Mouse (Mus musculus): Measurements from ENCODE around the gene Cort. TPM values are rescaled to one million over a fixed set of nuclear protein-coding genes. Genes with fewer than 3 reads are reported as not detected.

The Cort gene
- not detected in 2 replicates for polyA plus RNA-seq (2012; rRNA removed)

GRCm38 (mm10) chr4:149126663-149127062, at the start of gene Cort:
Gene Cort (minus strand): TSS chr4:149126763.
- no peak for DNase-seq (ENCODE audit: low read depth)

DNA sequence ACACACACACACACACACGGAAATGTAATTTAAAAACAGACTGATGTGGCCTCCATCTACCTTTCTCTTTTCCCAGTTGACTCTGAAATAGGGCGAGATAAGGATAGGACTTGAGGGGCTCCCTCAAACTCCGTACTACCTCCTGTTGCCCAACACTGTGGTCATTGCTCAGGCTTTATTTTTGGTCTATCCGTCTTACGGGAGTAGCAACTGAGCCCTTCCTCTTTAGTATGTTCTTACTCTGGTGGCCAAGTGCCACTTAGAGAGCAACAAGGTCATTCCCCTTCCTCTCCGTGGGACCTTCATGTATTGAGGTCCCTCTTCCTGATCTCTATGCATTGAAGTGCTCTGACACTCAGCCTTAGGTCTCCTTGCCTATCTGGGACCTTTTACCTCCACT, 47.1 kb upstream of the Cort start:
- DNase-seq (ENCODE audit: low read depth): no peak

DNA sequence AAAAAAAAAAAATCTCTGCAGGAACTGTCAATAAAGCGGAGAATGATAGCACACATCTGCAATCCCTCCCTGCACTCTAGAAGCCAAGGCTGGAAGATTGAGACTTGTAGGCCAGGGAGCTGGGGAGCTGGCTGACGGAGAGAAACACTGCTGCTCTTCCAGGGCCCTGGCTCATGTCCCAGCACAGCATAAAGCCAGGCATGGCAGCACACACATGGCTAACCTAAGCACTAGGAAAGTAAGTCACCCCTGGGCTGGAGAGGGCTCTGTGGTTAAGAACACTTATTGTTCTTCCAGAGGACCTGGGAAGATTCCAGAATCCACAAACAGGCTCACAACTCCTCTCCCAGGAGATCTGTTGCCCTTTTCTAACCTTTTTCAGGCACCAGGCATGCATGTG, 46.1 kb upstream of the Cort start:
- peak; percentile 90 for DNase-seq (ENCODE audit: low read depth)

GRCm38 (mm10) chr4:149172083-149172482, 45.5 kb upstream of the Cort start:
- no peak for DNase-seq (ENCODE audit: low read depth)

GRCm38 (mm10) chr4:149171581-149171981, 45.0 kb upstream of the Cort start:
- DNase-seq (ENCODE audit: low read depth): no peak

DNA sequence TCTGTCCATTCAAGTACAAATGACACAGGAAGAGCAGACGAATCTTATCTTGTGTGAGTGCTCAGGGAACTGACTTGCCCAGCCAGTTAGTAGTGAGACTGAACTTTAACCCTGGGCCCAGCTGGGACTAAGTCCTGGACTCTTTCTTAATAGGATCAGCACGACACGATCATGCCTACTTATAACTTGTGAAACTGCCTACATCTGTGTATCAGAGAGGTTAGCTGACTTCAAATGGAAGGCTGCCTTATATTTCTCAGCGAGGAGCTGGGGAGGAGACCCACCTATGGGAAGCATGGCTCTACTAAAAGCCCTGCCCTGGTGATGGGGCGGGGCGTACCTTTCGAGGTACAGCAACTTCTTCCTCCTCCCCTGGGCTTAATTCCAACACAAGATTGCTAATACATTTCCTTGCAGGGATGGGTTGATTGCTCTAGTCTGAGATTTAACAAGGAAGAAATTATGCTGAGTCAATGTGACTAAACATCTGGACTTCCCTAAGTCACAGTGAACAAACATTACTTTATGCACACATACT, 43.9 kb upstream of the Cort start:
- DNase-seq (ENCODE audit: low read depth): peak; percentile 90

DNA sequence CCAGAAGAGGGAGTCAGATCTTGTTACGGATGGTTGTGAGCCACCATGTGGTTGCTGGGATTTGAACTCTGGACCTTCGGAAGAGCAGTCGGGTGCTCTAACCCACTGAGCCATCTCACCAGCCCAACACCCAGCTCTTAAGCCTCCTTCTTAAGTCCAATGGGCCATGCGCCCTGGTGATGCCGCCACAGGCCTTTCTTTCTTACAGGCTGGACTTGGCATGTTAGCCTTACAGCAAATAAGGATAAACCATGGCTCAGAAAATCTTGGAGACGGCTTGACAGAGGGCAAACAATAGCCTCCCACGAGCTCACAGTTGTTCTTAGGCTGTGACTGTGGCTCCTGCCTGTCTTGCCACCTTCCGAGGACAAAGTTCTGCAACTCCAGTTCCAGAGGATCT, 43.4 kb upstream of the Cort start:
- DNase-seq (ENCODE audit: low read depth): peak; percentile 80

DNA sequence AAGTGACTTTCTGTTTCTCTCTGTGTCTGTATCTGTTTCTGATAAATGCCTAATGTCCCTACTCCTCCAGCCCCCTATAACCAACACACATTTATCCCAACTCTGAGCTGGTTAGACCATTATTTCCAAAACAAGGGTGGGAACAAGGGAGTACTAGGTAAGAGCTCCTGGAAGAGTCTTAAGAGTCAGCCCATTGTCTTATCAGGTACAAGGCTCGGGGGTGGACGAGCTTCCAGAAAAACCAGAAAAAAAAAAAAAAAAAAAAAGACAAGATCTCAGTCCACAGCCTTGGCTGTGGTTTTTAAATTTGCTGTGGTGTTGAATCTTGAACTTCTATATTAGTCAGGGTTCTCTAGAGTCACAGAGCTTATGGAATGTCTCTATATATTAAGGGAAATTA, 41.5 kb upstream of the Cort start:
- DNase-seq (ENCODE audit: low read depth): no peak

- DNase-seq (ENCODE audit: low read depth): no peak
Observed at GRCm38 (mm10) chr4:149166957-149167611, 40.5 kb upstream of the Cort start.

DNA sequence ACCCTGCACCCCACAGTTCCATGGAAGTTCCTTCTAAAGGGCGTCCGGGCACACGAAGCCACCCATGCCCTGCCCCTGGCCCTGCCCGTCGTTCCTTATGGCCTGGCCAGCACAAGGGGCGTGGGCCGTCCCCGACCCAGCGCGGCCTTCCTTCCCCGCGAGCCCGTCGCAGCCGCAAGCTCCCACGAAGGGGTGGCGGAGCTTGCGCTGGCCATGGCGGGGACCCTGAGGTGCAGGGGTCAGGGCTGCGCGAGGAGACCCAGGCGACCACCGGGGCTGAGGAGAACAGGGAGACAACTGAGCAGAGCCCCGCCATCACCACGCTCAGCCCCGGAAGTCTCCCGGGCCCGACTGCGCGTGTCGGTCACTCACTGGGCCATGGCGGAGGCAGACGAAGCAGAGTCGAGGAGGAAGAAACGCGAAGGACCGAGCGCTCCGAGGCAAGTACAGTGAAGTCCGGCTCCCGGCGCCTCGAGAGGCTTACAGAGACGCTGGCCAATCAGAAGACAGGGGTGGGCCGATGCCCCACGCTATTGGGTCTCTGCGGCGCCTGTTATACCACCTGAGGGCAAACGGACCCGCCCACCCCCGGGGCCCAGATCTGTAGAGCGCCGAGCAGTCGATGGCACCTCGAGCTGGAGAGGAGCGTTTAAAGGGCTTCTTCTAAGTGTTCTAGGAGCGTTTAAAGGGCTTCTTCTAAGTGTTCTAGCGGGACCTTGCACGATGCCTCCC, 39.8 kb upstream of the Cort start, which contains the start of gene Pgd:
TSS of gene Pgd (minus strand) at position 557 of the 732 bp plus-strand sequence.
- DNase-seq (ENCODE audit: low read depth): no peak

- DNase-seq (ENCODE audit: low read depth): no peak
Observed at GRCm38 (mm10) chr4:149164150-149164549, 37.6 kb upstream of the Cort start.

GRCm38 (mm10) chr4:149163196-149163595, 36.6 kb upstream of the Cort start:
- DNase-seq (ENCODE audit: low read depth): no peak

GRCm38 (mm10) chr4:149161166-149161565, 34.6 kb upstream of the Cort start:
- no peak for DNase-seq (ENCODE audit: low read depth)

DNA sequence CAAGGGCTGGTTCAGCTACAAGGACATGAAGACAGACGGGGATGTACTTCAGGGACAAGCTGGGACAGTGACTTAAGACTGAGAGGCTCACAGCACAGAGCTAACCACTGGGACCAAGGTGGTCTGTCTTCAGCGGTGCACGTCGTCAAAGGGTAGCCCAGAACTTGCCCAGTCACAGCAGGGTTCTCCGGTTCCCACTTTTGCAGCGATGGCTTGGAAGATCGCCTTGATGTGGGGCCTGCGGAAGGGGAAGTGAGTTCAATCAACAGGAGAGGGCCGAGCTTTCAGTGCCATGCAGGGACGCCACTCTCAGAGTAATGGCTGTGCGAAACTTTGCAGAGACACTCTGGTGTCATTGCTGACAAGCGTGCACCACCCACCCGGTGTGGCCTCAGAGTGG, 33.3 kb upstream of the Cort start:
- DNase-seq (ENCODE audit: low read depth): no peak

DNA sequence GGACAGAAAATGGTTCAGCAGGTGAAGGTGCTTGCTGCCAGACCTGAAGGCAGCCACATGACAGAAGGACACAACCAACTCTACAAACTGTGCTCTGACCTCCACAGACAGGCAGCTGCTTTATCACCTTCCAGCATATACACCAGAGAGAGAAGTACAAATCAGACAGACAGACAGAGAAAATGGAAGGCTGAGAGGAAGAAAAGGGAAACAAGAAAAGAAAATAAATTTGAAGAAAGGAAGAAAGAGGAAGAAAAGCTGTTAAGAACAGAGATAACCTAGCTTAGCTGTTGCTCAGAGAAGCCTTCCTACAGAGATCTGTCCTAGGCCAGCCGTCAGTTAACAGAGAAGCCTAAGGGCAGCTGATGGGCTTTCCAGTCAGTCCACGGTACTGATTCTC, 32.6 kb upstream of the Cort start:
- DNase-seq (ENCODE audit: low read depth): no peak

DNA sequence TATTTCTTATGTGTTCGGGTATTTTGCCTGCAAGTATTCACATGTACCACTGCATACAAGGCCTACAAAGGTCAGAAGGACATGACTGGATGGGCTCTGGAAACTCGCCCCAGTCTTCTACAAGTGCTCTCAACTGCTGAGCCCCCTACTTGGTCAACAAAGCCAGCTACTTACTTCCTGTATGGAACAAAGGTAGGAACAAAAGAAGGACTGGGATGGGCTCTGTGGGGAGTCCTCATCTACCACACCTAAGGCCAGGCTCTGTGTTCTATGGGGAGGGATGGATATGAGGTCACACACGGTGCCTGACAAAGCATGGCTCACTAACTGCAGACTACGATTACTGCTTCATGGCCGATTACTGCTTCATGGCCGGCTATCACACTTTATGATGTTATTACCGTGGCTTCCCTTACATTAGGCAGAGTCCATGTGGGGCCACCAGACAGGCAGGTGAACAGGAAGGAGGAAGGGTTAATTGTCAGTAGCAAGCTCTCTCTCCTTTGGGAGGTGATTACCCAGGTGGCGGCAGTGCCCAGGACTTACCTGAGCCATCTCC, 30.9 kb upstream of the Cort start:
- DNase-seq (ENCODE audit: low read depth): no peak

DNA sequence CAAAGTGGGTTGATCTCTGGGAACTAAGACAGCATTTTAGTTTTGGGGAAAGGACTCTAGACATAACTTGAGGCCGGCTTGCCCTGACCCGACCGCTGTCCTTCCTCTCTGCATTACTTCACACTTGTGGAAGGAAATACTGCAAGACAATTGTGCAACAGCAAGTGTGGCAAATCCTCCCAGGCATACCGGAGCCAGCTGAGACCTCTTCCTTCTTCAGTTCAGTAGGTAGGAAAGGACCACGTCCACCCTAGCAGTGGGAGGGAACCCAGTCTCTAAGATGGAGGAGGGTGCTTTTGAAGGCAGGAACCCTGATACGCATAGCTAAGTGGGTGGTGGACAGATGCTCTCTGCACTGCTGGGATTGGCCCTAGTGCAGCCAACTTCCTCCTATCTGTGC, 29.1 kb upstream of the Cort start:
- peak; percentile 82 for DNase-seq (ENCODE audit: low read depth)

DNA sequence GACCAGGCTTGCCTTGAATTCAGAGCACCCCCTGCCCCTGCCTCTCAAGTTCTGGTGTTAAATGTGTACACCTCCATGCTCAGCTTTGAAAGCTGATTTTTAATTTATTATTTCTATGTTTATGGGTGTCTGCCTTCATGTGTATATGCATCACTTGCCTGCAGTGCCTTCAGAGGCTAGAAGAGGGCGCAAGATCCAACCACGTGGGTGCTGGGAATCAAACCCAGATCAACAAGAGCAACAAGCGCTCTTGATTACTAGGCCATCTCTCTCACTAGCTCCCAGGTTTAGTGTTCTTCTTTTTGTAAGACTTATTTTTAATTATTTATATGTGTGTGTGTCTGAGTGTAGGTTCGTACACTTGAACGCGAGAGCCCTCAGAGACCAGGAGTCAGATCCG, 28.3 kb upstream of the Cort start:
- DNase-seq (ENCODE audit: low read depth): no peak

GRCm38 (mm10) chr4:149150721-149151120, 24.2 kb upstream of the Cort start:
- no peak for DNase-seq (ENCODE audit: low read depth)

- DNase-seq (ENCODE audit: low read depth): no peak
Observed at GRCm38 (mm10) chr4:149150256-149150655, 23.7 kb upstream of the Cort start.

DNA sequence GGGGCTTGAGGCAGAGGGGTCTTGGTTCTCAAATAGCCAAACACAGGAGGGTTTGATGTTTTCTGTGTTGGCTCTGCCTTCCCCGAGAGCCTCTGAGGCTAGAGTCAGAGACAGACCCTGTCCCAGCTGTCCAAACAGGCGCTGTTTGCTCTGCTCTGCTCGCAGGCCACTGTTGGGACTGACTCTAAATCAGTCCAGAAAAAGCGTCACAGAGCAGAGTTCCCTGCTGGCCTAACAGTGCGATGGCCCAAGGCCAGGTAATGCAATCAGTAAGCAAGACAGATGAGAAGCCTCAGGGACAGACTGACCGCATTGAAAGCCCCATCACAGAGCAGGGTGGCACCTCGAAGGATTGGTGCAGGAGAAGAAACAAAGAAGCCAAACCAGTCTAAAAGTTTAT, 23.0 kb upstream of the Cort start:
- DNase-seq (ENCODE audit: low read depth): no peak

- DNase-seq (ENCODE audit: low read depth): no peak
Observed at GRCm38 (mm10) chr4:149149196-149149595, 22.6 kb upstream of the Cort start.

DNA sequence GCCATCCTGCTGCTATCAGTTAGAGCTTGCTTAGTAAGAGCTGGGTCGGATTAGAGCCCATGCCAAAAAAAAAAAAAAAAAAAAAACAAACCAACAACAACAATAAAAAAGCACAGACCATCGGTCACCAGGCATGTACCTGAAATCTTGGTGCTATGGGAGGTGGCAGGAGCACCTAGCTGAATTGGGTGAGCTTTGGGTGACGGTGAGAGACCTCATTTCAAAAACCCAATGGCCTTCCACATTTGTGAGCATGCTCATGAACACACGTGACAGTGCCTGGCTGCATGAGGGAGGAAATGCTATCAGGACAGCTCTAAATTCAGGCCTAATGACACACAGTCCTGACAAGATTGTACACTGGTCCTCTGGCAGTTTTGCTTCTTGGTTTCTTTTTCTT, 21.5 kb upstream of the Cort start:
- no peak for DNase-seq (ENCODE audit: low read depth)
